Mouse (Mus musculus) naive thymus-derived CD4-positive, alpha-beta T cell, adult 5 months (primary cell): ENCODE results near the gene Defa34. TPM values are rescaled to one million over a fixed set of nuclear protein-coding genes. Genes with fewer than 3 reads are reported as not detected.

ENCODE experiments used
- polyA plus RNA-seq: library from polyadenylated mRNA; unstranded; fragments of 100-300 nt; shearing (Covaris generic); gene quantifications from one replicate; pipeline ENCODE4 v1.2.1, GENCODE M21; 2017

Defa34 gene
- polyA plus RNA-seq, result not detected

GRCm38 (mm10) chr8:21665497-21665896, at the start of gene Defa34:
Defa34 (plus strand) TSS chr8:21665797.

GRCm38 (mm10) chr8:21617883-21618282, 47.7 kb upstream of the Defa34 start, which contains the start of gene Defa26:
Defa26 (plus strand) TSS chr8:21618183.

GRCm38 (mm10) chr8:21655480-21655879, 10.1 kb upstream of the Defa34 start, which contains the start of gene Defa17:
Defa17 (plus strand) TSS chr8:21655780.

GRCm38 (mm10) chr8:21703545-21703944, 37.9 kb downstream of the Defa34 start, which contains the start of gene AY761184:
AY761184 (minus strand) TSS chr8:21703645.

Other genes with a start within 250 kb of the Defa34 start
- not detected for gene Defa36, start 238.4 kb upstream of the Defa34 start, polyA plus RNA-seq
- not detected for gene Gm7849, start 209.2 kb upstream of the Defa34 start, polyA plus RNA-seq
- gene Defa20, start 156.5 kb upstream of the Defa34 start, polyA plus RNA-seq, result not detected
- gene Defa32, start 136.8 kb upstream of the Defa34 start, polyA plus RNA-seq, result not detected
- gene Defa37, start 100.4 kb upstream of the Defa34 start, polyA plus RNA-seq, result not detected
- gene Defa28, start 82.8 kb upstream of the Defa34 start, polyA plus RNA-seq, result not detected
- gene Gm7861, start 71.3 kb upstream of the Defa34 start, polyA plus RNA-seq, result not detected
- not detected for gene Defa26, start 47.6 kb upstream of the Defa34 start, polyA plus RNA-seq
- not detected for gene Defa17, start 10.0 kb upstream of the Defa34 start, polyA plus RNA-seq
- gene AY761184, start 37.8 kb downstream of the Defa34 start, polyA plus RNA-seq, result not detected
- not detected for gene Defa24, start 68.7 kb downstream of the Defa34 start, polyA plus RNA-seq
- not detected for gene Defb50, start 157.7 kb downstream of the Defa34 start, polyA plus RNA-seq
- gene Defb2, start 174.1 kb downstream of the Defa34 start, polyA plus RNA-seq, result not detected
- gene Defb10, start 193.1 kb downstream of the Defa34 start, polyA plus RNA-seq, result not detected
- not detected for gene Defb9, start 219.6 kb downstream of the Defa34 start, polyA plus RNA-seq
- gene Defb11, start 240.6 kb downstream of the Defa34 start, polyA plus RNA-seq, result not detected